Mouse (Mus musculus) Patski (cell line): Measurements from ENCODE around the gene Mmp13. TPM values are rescaled to one million over a fixed set of nuclear protein-coding genes. Genes with fewer than 3 reads are reported as not detected.

Experiments
- ATAC-seq: fragments of 100-300 bp; one replicate; pipeline ENCODE4 v1.8.0; 2021
- CTCF ChIA-PET: fragments of 350-600 bp; sonication (Branson Sonifier 250); formaldehyde crosslinking; loops from one replicate; lab custom pipeline; 2022; ENCODE audit warnings: inconsistent platforms; lab: Charles Lee
- POLR2A ChIA-PET: fragments of 350-600 bp; sonication (Branson Sonifier 250); formaldehyde crosslinking; loops from one replicate; lab custom pipeline; 2022; ENCODE audit warnings: antibody characterized with exemption, inconsistent platforms; lab: Charles Lee
- DNase-seq: peaks from one replicate; pipeline ENCODE4 v3.0.0-alpha.2; 2011; ENCODE audit warnings: low read depth, low spot score
- H3K27me3 ChIP-seq: fragments of 371-371 bp; one replicate; pipeline ENCODE4 v1.5.1; 2021
- CTCF ChIP-seq: fragments of 100-300 bp; IDR thresholded peaks from one replicate; pipeline ENCODE4 v1.5.1; 2021
- in situ Hi-C: fragments of 300-500 bp; cut with MboI; formaldehyde crosslinking; loops from 3 replicates; pipeline ENCODE4 v1.11.1; 2018; ENCODE audit warnings: low pct_unique_long_range_greater_than_20kb, mixed read lengths
- polyA plus RNA-seq: library from polyadenylated mRNA; unstranded; gene quantifications from one replicate; pipeline ENCODE4 v1.2.3, GENCODE M21; 2021

The Mmp13 gene
- polyA plus RNA-seq, 1 experiment from 2014 or later = 0.56 TPM

DNA sequence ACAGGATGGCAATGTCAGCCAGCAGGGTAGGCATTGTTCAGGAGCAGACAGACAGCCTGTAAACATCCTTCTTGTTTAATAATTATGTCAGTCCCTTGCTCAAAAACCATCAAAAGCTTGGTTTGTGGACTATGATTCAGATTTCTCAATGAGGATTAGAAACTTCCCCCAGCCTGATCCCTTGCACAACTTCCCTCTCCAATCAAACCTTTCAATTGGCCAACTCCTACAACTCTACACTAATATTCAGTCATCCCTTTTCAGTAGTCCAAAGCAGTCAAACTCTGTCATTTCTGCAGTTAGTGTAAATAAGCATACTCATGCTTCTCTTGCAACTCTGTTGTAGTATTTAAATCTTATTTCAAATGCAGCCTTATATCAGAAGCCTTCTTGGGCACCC is 59.5 kb downstream of the Mmp13 start:
- no peak for ATAC-seq
- no peak for TF ChIP-seq CTCF
- H3K27me3 ChIP-seq = no peaks in the 10 kb centered on the region
- DNase-seq = no peak
- in situ Hi-C loops = no loop called here
- ChIA-PET POLR2A (no interaction called here), CTCF (no interaction called here)

Other genes with a start within 250 kb of the Mmp13 start
- gene Dync2h1, start 88.1 kb upstream of the Mmp13 start, polyA plus RNA-seq = 12.6 TPM
- 94.0 TPM for gene Dcun1d5, start 88.0 kb upstream of the Mmp13 start, polyA plus RNA-seq
- gene Mmp12, start 71.9 kb downstream of the Mmp13 start, polyA plus RNA-seq = 3.3 TPM
- gene Mmp1b, start 115.5 kb downstream of the Mmp13 start, polyA plus RNA-seq = not detected
- gene Mmp3, start 173.3 kb downstream of the Mmp13 start, polyA plus RNA-seq = 0.08 TPM
- 0.72 TPM for gene Mmp10, start 229.8 kb downstream of the Mmp13 start, polyA plus RNA-seq